Mouse (Mus musculus) adrenal gland, adult (tissue): ENCODE data around the gene Hoxb2.
A peak's percentile ranks its signal among the peaks of the same experiment; 100 is the strongest.

Experiments
- DNase-seq, 2 experiments: peaks; one replicate each; pipeline ENCODE4 v3.0.0; 2022 to 2023; ENCODE audit warnings: low spot score in 1 of 2; ENCODE audit not compliant: inconsistent age in 2 of 2

The Hoxb2 gene

GRCm38 (mm10) chr11:96315344-96315681 lies 35.0 kb upstream of the Hoxb2 start:
- DNase-seq = peak in 1 of 2 experiments; percentile 64

GRCm38 (mm10) chr11:96316696-96317607 lies 33.4 kb upstream of the Hoxb2 start:
- DNase-seq = peak in 1 of 2 experiments; percentile 80

GRCm38 (mm10) chr11:96317608-96318367 lies 32.5 kb upstream of the Hoxb2 start, which contains the start of gene Hoxb4:
TSS of gene Hoxb4 (plus strand) at chr11:96318267.
- DNase-seq = peak in 1 of 2 experiments; percentile 64

- peak in 1 of 2 experiments; percentile 87 for DNase-seq
Measured at GRCm38 (mm10) chr11:96318368-96319070, 31.8 kb upstream of the Hoxb2 start.

- DNase-seq = peak; percentile 71 to 80
Measured at GRCm38 (mm10) chr11:96319071-96319902, 31.0 kb upstream of the Hoxb2 start.

- peak in 1 of 2 experiments; percentile 70 for DNase-seq
Measured at GRCm38 (mm10) chr11:96319910-96320309, 30.4 kb upstream of the Hoxb2 start.

- peak in 1 of 2 experiments; percentile 81 for DNase-seq
Measured at GRCm38 (mm10) chr11:96320688-96321087, 29.6 kb upstream of the Hoxb2 start.

- DNase-seq = peak in 1 of 2 experiments; percentile 79
Measured at GRCm38 (mm10) chr11:96321846-96322245, 28.5 kb upstream of the Hoxb2 start.

GRCm38 (mm10) chr11:96322738-96323137 lies 27.6 kb upstream of the Hoxb2 start:
- peak in 1 of 2 experiments; percentile 79 for DNase-seq

GRCm38 (mm10) chr11:96323154-96323553 lies 27.2 kb upstream of the Hoxb2 start, which contains the start of gene Hoxb3:
TSS of gene Hoxb3 (plus strand) at chr11:96323326.
- DNase-seq = peak in 1 of 2 experiments; percentile 73

- DNase-seq = peak in 1 of 2 experiments; percentile 81
Measured at GRCm38 (mm10) chr11:96324125-96324524, 26.2 kb upstream of the Hoxb2 start.

- DNase-seq = peak in 1 of 2 experiments; percentile 80
Measured at GRCm38 (mm10) chr11:96324965-96325364, 25.4 kb upstream of the Hoxb2 start.

- DNase-seq = peak in 1 of 2 experiments; percentile 82
Measured at GRCm38 (mm10) chr11:96325747-96326212, 24.5 kb upstream of the Hoxb2 start.

- peak in 1 of 2 experiments; percentile 71 for DNase-seq
Measured at GRCm38 (mm10) chr11:96326705-96327104, 23.6 kb upstream of the Hoxb2 start.

GRCm38 (mm10) chr11:96327122-96327521 lies 23.2 kb upstream of the Hoxb2 start:
- no peak for DNase-seq

GRCm38 (mm10) chr11:96327750-96328149 lies 22.6 kb upstream of the Hoxb2 start:
- peak in 1 of 2 experiments; percentile 69 for DNase-seq

GRCm38 (mm10) chr11:96328605-96329004 lies 21.7 kb upstream of the Hoxb2 start:
- DNase-seq = no peak

- no peak for DNase-seq
Measured at GRCm38 (mm10) chr11:96332105-96332504, 18.2 kb upstream of the Hoxb2 start.

GRCm38 (mm10) chr11:96332618-96333032 lies 17.7 kb upstream of the Hoxb2 start:
- peak in 1 of 2 experiments; percentile 76 for DNase-seq
